In genomic region chr2:65938900-65939299, GRCm38 (mm10) we compare ENCODE assay signal across 20 mouse cellular contexts.
DNase-seq lines count a peak whose midpoint lies in the region; ATAC-seq lines count a peak whose summit lies in the region.
"Had no signal": no experiment of that assay in that cellular context is flagged by ENCODE, and none has a peak within 500 bp of the region (broad histone marks: within the 10 kb centered on the region; RNA-seq: fewer than 3 reads in every experiment).

No protein-coding gene starts in this region.

- H3K27ac ChIP-seq in hindbrain, embryonic 14.5 days, result peak overlapping the region; percentile 35; the same call in 1 of the 2 replicates
- H3K27ac ChIP-seq in hindbrain, embryonic 13.5 days, result no peak overlapping the region
- H3K27ac ChIP-seq: embryonic facial prominence, embryonic 13.5 days; heart, embryonic 13.5 days; hindbrain, postnatal 0 days had no signal

- 20% methylated on average over 3 of the region's 3 CpGs for WGBS in hindbrain, embryonic 14.5 days
- 21% methylated on average over 3 of the region's 3 CpGs for WGBS in hindbrain, embryonic 13.5 days

- H3K4me2 ChIP-seq in hindbrain, embryonic 14.5 days (replicated peaks), result no peak overlapping the region
- H3K4me2 ChIP-seq in hindbrain, embryonic 13.5 days, result no peak overlapping the region
- H3K4me2 ChIP-seq: embryonic facial prominence, embryonic 13.5 days; heart, embryonic 13.5 days had no signal

- no peaks in the 10 kb centered on the region for H3K27me3 ChIP-seq in hindbrain, embryonic 14.5 days (ENCODE audit: control insufficient read depth, insufficient read depth, low read length)
- no peaks in the 10 kb centered on the region for H3K27me3 ChIP-seq in hindbrain, embryonic 13.5 days
- H3K27me3 ChIP-seq: CH12.LX; embryonic facial prominence, embryonic 13.5 days; heart, embryonic 13.5 days had no signal

- H3K4me1 ChIP-seq in hindbrain, embryonic 14.5 days (replicated peaks; ENCODE audit: control insufficient read depth, insufficient read depth, low read length), result peaks cover 41% of the 10 kb centered on the region
- H3K4me1 ChIP-seq in hindbrain, embryonic 13.5 days (replicated peaks), result peaks cover 44% of the 10 kb centered on the region
- H3K4me1 ChIP-seq: embryonic facial prominence, embryonic 13.5 days; heart, embryonic 13.5 days had no signal

- H3K9me3 ChIP-seq in hindbrain, embryonic 14.5 days (ENCODE audit: control insufficient read depth, low read length), result no peaks in the 10 kb centered on the region
- no peaks in the 10 kb centered on the region for H3K9me3 ChIP-seq in hindbrain, embryonic 13.5 days
- H3K9me3 ChIP-seq: embryonic facial prominence, embryonic 13.5 days; heart, embryonic 13.5 days had no signal

- no peak overlapping the region for H3K4me3 ChIP-seq in hindbrain, embryonic 14.5 days (replicated peaks; ENCODE audit: low read length)
- H3K4me3 ChIP-seq in hindbrain, embryonic 13.5 days, result no peak overlapping the region
- H3K4me3 ChIP-seq: embryonic facial prominence, embryonic 13.5 days; heart, embryonic 13.5 days had no signal

- no peak for DNase-seq in hindbrain, embryonic 14.5 days (ENCODE audit: low spot score)
- peak; percentile 18 for DNase-seq in retina, postnatal 1 day
- DNase-seq in retina, embryonic 14.5 days (ENCODE audit: low spot score), result no peak
- peak; percentile 76 for DNase-seq in ZHBTc4 (ENCODE audit: low read depth, low spot score)
- DNase-seq in kidney, adult 18-20 months, result no peak
- DNase-seq in heart, adult 18-20 months, result no peak
- DNase-seq: adrenal gland, adult 2 months; adrenal gland, postnatal 25 days; cerebellum, adult 18-20 months; cerebellum, adult 9-11 months; cerebellum, postnatal 36 days; gastrocnemius, postnatal 14 days; heart, postnatal 36 days had no signal

- no peak for ATAC-seq in hindbrain, embryonic 14.5 days (ENCODE audit: low FRiP score)
- ATAC-seq in hindbrain, embryonic 13.5 days (ENCODE audit: low FRiP score), result no peak
- ATAC-seq: forebrain, embryonic 16.5 days; hindbrain, postnatal 0 days had no signal

- H3K36me3 ChIP-seq in hindbrain, embryonic 14.5 days (replicated peaks; ENCODE audit: control insufficient read depth, insufficient read depth), result no peaks in the 10 kb centered on the region
- no peaks in the 10 kb centered on the region for H3K36me3 ChIP-seq in hindbrain, embryonic 13.5 days
- H3K36me3 ChIP-seq: embryonic facial prominence, embryonic 13.5 days; G1E; heart, embryonic 13.5 days had no signal

- H3K9ac ChIP-seq in hindbrain, embryonic 14.5 days, result no peak overlapping the region
- H3K9ac ChIP-seq in hindbrain, embryonic 13.5 days, result no peak overlapping the region
- H3K9ac ChIP-seq: embryonic facial prominence, embryonic 13.5 days; heart, embryonic 13.5 days had no signal

Comparison
In these comparisons a context has a peak if more than half of its experiments do, and no peak if none do; other contexts are left out.
1. DNase-seq: peak in retina, postnatal 1 day (single experiment) and ZHBTc4 (single experiment); none in hindbrain, embryonic 14.5 days (single experiment), retina, embryonic 14.5 days (single experiment), kidney, adult 18-20 months (single experiment) and heart, adult 18-20 months (0 of 2).